Mouse (Mus musculus) CH12.LX (cell line): Measurements from ENCODE around the gene Gm45713.

ENCODE experiments used
- CHD1 ChIP-seq: IDR thresholded peaks from 2 replicates; pipeline ENCODE4 v1.6.1; 2012; ENCODE audit warnings: low read depth, low read length, improper control_type of control experiment, inconsistent platforms
- CTCF ChIP-seq, 2 experiments: IDR thresholded peaks in 1 of 2; conservative IDR thresholded peaks in 1 of 2; 2 replicates each; pipeline ENCODE4 v1.5.1; 2011 to 2012; ENCODE audit warnings: low read depth in 2 of 2, low read length in 2 of 2, improper control_type of control experiment in 1 of 2, inconsistent platforms in 1 of 2, mild to moderate bottlenecking in 1 of 2, moderate library complexity in 1 of 2
- ELF1 ChIP-seq: IDR thresholded peaks from 2 replicates; pipeline ENCODE4 v1.6.1; 2014; ENCODE audit warnings: low read depth, mild to moderate bottlenecking, inconsistent platforms, low read length, improper control_type of control experiment
- EP300 ChIP-seq: IDR thresholded peaks from 2 replicates; pipeline ENCODE4 v1.6.1; 2011; ENCODE audit warnings: low read length, improper control_type of control experiment
- JUN ChIP-seq: IDR thresholded peaks from 2 replicates; pipeline ENCODE4 v1.6.1; 2011; ENCODE audit warnings: low read depth, mild to moderate bottlenecking, low read length, improper control_type of control experiment, moderate library complexity; ENCODE audit not compliant: insufficient read depth
- MAFK ChIP-seq: IDR thresholded peaks from 2 replicates; pipeline ENCODE4 v1.6.1; 2011; ENCODE audit warnings: low read length, improper control_type of control experiment; ENCODE audit not compliant: insufficient replicate concordance
- MEF2A ChIP-seq: IDR thresholded peaks from 2 replicates; pipeline ENCODE4 v1.6.1; 2014; ENCODE audit warnings: low read depth, mild to moderate bottlenecking, inconsistent platforms, low read length, improper control_type of control experiment, borderline replicate concordance
- NELFE ChIP-seq: IDR thresholded peaks from 2 replicates; pipeline ENCODE4 v1.6.1; 2011; ENCODE audit warnings: low read depth, low read length, improper control_type of control experiment
- POLR2A ChIP-seq: IDR thresholded peaks from 2 replicates; pipeline ENCODE4 v1.6.1; 2011; ENCODE audit warnings: low read depth, mild to moderate bottlenecking, improper control_type of control experiment, low read length
- POLR2AphosphoS2 ChIP-seq: IDR thresholded peaks from 2 replicates; pipeline ENCODE4 v1.6.1; 2011; ENCODE audit warnings: low read depth, low read length, improper control_type of control experiment
- USF1 ChIP-seq: IDR thresholded peaks from 2 replicates; pipeline ENCODE4 v1.6.1; 2014; ENCODE audit warnings: low read depth, mild to moderate bottlenecking, inconsistent platforms, low read length, improper control_type of control experiment
- ZC3H11A ChIP-seq: IDR thresholded peaks from 2 replicates; pipeline ENCODE4 v1.6.1; 2012; ENCODE audit warnings: low read depth, mild to moderate bottlenecking, inconsistent platforms, low read length, improper control_type of control experiment
- ZKSCAN1 ChIP-seq: IDR thresholded peaks from 2 replicates; pipeline ENCODE4 v1.6.1; 2012; ENCODE audit warnings: low read depth, inconsistent platforms, low read length, improper control_type of control experiment, borderline replicate concordance
- ZNF384 ChIP-seq: IDR thresholded peaks from 2 replicates; pipeline ENCODE4 v1.6.1; 2012; ENCODE audit warnings: low read depth, low read length, improper control_type of control experiment, inconsistent platforms

DNA sequence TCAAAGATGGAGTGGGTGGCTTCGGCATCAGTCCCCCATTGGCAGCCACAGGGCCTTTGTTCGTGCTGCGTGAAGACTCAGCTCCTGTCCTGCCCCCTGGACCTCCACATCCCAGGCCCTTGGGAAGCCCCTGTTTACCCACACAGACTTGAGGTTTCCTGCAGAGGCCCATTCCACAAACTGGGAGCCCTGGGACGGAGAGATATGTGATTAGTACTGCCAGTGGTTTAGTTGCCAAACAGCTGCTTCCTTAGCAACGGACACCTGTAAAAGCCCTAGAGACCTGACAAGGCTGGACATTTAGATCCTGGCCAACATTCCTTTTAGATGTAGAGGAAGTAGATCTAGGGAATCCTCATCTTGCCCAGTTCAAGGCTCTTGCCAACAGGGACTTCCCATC lies 5.9 kb upstream of the Gm45713 start:
- TF ChIP-seq CHD1 (no peak), CTCF (conservative IDR thresholded peaks at IDR 0.05 in 1 of 2, IDR thresholded peaks at IDR 0.05 in 1 of 2; ENCODE audit: low read depth in 2 of 2, low read length in 2 of 2) (no peak), POLR2A (no peak), ZC3H11A (no peak), ZKSCAN1 (no peak), POLR2AphosphoS2 (no peak), MEF2A (no peak), EP300 (no peak), USF1 (no peak), ZNF384 (no peak), JUN (no peak), NELFE (no peak), ELF1 (no peak), MAFK (no peak)
